Mouse (Mus musculus) gastrocnemius, adult 2 months (tissue): ENCODE results near the gene Gm47841. TPM values are rescaled to one million over a fixed set of nuclear protein-coding genes. Genes with fewer than 3 reads are reported as not detected.

Experiments
- DNase-seq: peaks from one replicate; pipeline ENCODE4 v3.0.0; 2022
- H3K27ac ChIP-seq: fragments of 200-600 bp; 2 replicates; pipeline ENCODE4 v1.8.1; 2022; ENCODE audit warnings: mild to moderate bottlenecking
- H3K4me3 ChIP-seq: fragments of 200-600 bp; 2 replicates; pipeline ENCODE4 v1.8.1; 2022; ENCODE audit warnings: mild to moderate bottlenecking, moderate library complexity
- CTCF ChIP-seq: fragments of 200-600 bp; IDR thresholded peaks from 2 replicates; pipeline ENCODE4 v1.8.1; 2022; ENCODE audit warnings: antibody characterized with exemption, mild to moderate bottlenecking, moderate library complexity
- intact Hi-C: fragments of 180-260 bp; cut with DNase I; formaldehyde crosslinking; loops from one replicate; pipeline ENCODE4 v1.15.1; 2025
- total RNA-seq, 2 experiments: library from RNA; stranded (reverse); gene quantifications; 2 replicates each; pipeline ENCODE4 v1.2.3; 2021

The Gm47841 gene
- total RNA-seq, 2 experiments from 2014 or later, result not detected

GRCm38 (mm10) chr15:101005717-101006116 is 41.5 kb downstream of the Gm47841 start:
- intact Hi-C loops, result no loop called here
- H3K27ac ChIP-seq, result no peak overlapping the region
- no peak overlapping the region for H3K4me3 ChIP-seq
- no peak for DNase-seq
- no peak for TF ChIP-seq CTCF

DNA sequence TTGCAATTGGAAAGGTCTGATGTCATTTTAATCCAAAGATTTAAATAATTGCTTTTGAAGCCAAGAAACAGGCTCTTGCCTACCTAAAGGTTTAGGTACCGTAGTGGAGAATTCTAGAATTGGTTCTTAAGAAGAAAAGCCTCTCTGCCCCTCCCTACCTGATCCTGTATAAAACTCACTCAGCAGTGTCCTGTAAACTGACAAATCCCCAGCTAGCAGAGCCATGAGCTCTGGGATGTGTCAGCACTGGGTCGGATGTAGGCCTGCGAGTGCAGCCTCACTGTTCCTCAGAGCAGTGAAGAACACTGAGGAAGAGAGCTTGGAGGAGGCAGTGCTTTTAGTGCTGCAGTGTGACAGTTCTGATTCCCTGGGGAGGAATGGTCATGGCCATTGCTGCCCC is 42.7 kb downstream of the Gm47841 start:
- TF ChIP-seq CTCF, result no peak

GRCm38 (mm10) chr15:101002466-101002865 is 44.7 kb downstream of the Gm47841 start:
- TF ChIP-seq CTCF, result no peak
- intact Hi-C loops, result no loop called here
- Histone ChIP-seq H3K4me3 (no peak overlapping the region), H3K27ac (no peak overlapping the region)
- DNase-seq, result no peak

More for the DNA sequence above, 42.7 kb downstream of the Gm47841 start:
- no peak overlapping the region for H3K27ac ChIP-seq
- no peak for DNase-seq
- no peak overlapping the region for H3K4me3 ChIP-seq
- intact Hi-C loops, result no loop called here

GRCm38 (mm10) chr15:101001685-101002084 is 45.5 kb downstream of the Gm47841 start:
- no peak overlapping the region for H3K27ac ChIP-seq
- no peak for DNase-seq
- H3K4me3 ChIP-seq, result no peak overlapping the region
- intact Hi-C loops, result no loop called here
- no peak for TF ChIP-seq CTCF

DNA sequence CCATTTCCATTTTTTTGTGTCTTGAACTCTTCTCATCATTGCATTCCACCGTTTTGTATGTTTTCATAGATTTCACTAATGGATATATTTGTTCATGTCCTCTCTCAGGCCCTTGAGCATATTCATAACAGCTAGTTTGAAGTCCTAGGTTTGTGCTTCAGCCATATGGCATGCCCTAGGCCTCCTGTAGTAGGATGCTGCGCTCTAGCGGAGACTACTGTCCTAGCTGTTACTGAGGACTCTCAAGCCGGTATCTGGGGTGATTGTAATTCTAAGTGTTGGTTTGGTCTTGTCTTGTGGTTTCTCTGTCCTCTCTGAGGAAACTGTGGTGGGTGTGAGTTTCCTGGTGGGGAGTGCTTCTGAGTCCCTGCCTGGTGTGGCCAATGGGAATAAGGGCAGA is 50.1 kb downstream of the Gm47841 start:
- intact Hi-C loops, result no loop called here
- no peak for DNase-seq
- no peak overlapping the region for H3K4me3 ChIP-seq
- peak; percentile 46 for TF ChIP-seq CTCF
- H3K27ac ChIP-seq, result no peak overlapping the region

Other genes with a start within 250 kb of the Gm47841 start
- gene Scn8a, start 177.5 kb downstream of the Gm47841 start, total RNA-seq, result under 1 TPM; 0.03 to 0.14 TPM
- under 1 TPM; 0.67 to 0.77 TPM for gene Fignl2, start 31.2 kb upstream of the Gm47841 start, total RNA-seq
- not detected for gene Ankrd33, start 68.4 kb upstream of the Gm47841 start, total RNA-seq
- 10 to 100 TPM; 10.2 to 14.5 TPM for gene Acvrl1, start 81.1 kb upstream of the Gm47841 start, total RNA-seq
- 10 to 100 TPM; 26.9 to 30.8 TPM for gene Acvr1b, start 126.7 kb upstream of the Gm47841 start, total RNA-seq
- gene Grasp, start 176.8 kb upstream of the Gm47841 start, total RNA-seq, result 1 to 10 TPM; 5.8 to 5.9 TPM
- 100 to 1,000 TPM; 143 to 146 TPM for gene Nr4a1, start 206.9 kb upstream of the Gm47841 start, total RNA-seq
- gene Atg101, start 236.9 kb upstream of the Gm47841 start, total RNA-seq, result 10 to 100 TPM; 23.7 to 32.4 TPM
- under 1 TPM; 0.20 to 0.36 TPM for gene 6030408B16Rik, start 245.8 kb upstream of the Gm47841 start, total RNA-seq